Mouse (Mus musculus) cerebellum, adult 11-12 months (tissue): ENCODE results near the gene 1700042G07Rik.

Experiments used
- DNase-seq: peaks from one replicate; pipeline ENCODE4 v3.0.0; 2022

Gene 1700042G07Rik

DNA sequence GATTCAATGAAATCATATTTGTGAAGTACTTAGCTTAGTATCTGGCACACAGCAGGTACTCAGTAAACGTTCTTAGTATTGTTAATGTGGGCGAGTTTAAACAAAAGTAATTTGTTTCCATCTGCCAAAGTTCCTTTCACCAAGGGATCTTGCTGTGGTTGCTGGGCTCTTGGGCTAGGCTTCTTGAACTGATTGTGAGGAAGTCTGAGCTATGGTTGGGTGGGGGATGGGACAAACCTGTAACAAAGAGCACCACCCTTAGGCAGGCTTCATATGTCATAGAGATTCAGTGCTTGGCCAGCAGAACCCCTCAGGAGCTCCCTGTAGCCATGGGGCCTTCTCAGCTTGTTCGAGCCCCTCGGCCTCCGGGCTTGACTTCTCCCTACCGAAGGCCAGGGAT lies at the start of gene 1700042G07Rik, which contains the start of gene Gm49337:
TSS of gene 1700042G07Rik (plus strand) at position 301 of the 400 bp plus-strand sequence.
TSS of gene Gm49337 (plus strand) at position 313 of the 400 bp plus-strand sequence.
- DNase-seq, result no peak

- peak; percentile 79 for DNase-seq
Measured at GRCm38 (mm10) chr4:116123602-116124519, 49.3 kb upstream of the 1700042G07Rik start, which contains the start of the genes Rad54l and Pomgnt1. Gene Rad54l (minus strand): TSS chr4:116123690. Gene Pomgnt1 (plus strand): TSS chr4:116123840.

GRCm38 (mm10) chr4:116125803-116126386 lies 47.3 kb upstream of the 1700042G07Rik start:
- no peak for DNase-seq

DNA sequence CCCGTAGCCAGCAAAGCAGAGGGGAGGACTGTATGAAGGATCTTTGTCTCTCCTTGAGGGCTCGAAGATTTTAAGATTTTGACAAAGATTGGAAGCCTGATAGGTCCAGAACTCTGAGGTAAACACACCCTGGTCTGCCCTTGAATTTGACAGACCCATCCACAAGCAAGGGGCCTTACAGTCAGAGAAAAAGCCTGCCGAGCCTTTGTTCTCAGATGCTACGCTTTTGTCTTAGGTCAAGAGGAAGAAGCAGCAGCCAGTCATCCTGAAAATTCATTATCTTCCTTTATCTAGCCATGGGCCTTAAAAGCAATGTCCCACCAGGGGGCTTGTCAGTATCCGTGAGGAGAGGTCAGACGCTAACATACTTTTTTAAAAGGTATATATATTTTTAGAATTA lies 45.2 kb upstream of the 1700042G07Rik start:
- no peak for DNase-seq

GRCm38 (mm10) chr4:116133126-116133525 lies 40.0 kb upstream of the 1700042G07Rik start:
- DNase-seq, result no peak

- no peak for DNase-seq
Measured at GRCm38 (mm10) chr4:116134990-116135389, 38.2 kb upstream of the 1700042G07Rik start.

GRCm38 (mm10) chr4:116137421-116137996 lies 35.7 kb upstream of the 1700042G07Rik start:
- no peak for DNase-seq

- no peak for DNase-seq
Measured at GRCm38 (mm10) chr4:116140801-116141574, 32.2 kb upstream of the 1700042G07Rik start.

DNA sequence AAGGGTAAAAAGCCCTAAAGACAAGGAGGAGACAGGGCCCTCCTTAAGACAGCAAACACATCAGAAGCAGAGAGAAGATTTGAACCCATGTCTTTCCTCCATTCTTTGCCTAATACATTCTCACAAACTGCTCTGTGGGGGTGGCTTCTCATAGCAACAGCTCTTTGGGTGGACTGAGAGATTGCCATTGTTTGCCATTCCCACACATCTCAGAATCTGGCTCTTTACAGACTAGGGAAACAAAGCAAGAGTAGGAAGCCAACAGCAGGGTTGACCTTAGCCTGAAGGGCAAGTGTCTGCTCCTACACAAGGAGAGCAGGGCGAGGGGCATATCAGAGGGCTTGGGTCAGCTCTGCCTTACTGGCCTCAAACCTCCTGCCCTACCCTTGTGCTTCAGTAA lies 31.4 kb upstream of the 1700042G07Rik start:
- no peak for DNase-seq

DNA sequence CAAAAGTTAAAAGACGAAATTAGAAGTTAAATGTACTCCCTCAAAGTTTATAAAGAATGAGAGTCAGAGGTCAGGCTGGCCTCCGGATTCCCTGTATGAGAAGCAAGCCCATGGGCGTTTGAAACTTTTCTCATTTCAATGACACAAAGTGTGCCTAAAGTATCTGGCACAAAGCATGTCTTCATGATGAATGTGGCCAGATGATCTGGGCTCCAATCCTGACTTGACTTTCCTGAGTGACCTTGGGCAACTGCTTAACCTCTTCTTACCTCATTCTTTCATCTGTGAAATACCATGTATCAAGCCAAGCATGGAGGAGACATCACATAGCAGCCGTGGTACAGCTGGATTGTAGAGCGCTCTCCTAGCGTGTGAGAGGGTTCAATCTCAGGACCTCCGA lies 30.9 kb upstream of the 1700042G07Rik start:
- no peak for DNase-seq

DNA sequence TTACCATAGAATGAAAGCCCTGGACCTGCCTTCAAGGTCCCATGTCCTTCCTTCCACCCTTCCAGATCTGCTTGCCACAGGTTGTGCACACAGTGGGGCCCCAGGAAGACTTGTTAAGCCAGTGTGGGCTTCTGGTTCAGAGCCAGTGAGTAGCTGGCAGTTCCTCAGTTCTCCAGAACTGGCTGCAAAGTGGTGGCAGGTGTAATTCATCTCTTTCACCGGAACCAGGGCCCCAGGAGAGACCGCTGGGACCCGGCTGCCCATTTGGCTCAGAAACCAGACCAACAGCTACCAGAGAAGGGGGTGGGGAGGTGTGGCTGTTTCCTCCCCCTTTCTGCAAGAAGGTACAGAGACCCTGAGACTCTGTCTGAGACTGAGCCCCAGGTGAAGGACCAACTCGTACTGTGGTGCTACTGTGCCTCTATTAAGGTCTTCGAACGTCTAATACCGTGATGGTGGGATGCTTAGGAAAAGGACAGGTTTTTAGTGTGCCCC lies 29.8 kb upstream of the 1700042G07Rik start:
- peak; percentile 99 for DNase-seq

DNA sequence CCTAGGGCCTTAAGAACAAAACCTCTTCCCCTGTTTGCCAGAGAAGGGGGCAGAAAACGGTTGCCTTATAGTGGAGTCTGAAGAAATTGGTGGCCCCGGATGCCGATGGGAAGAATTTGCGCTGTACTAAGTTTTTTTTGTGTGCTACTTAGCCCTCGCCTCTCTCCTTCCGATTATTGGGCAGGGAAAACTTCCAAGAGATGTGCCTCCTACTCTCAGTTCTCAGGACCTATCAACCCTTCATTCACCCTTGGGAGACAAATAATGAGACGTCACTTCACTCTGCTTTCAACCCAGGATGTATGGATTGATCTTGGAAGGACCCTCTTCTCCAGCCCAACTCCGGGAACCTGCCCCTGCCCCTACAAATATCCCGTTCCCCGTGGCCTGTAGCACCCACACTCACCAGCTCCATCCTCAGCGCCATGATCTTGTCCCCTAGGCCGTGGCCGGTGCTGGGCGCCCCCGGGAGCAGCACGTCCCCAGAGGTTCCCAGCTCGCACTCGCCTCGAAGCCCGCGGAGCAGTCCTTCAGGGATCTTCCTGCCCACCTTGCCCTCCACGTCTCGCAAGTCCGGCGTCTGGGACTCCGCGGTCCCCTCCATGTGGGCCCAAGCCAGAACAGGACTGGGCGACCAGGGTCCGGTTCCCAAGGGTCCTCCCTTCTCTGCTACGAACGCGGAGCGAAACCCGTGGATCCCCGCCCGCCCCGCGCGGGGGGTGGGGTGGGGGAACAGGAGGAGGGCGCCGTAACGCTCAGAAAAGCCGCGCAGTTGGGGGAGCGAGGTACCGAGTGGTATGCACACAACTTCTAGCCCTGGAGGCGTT lies 29.1 kb upstream of the 1700042G07Rik start:
- peak; percentile 85 for DNase-seq

- DNase-seq, result no peak
Measured at GRCm38 (mm10) chr4:116149812-116150155, 23.4 kb upstream of the 1700042G07Rik start.

- peak; percentile 66 for DNase-seq
Measured at GRCm38 (mm10) chr4:116150156-116150861, 22.9 kb upstream of the 1700042G07Rik start.

GRCm38 (mm10) chr4:116150862-116151221 lies 22.3 kb upstream of the 1700042G07Rik start:
- DNase-seq, result no peak

DNA sequence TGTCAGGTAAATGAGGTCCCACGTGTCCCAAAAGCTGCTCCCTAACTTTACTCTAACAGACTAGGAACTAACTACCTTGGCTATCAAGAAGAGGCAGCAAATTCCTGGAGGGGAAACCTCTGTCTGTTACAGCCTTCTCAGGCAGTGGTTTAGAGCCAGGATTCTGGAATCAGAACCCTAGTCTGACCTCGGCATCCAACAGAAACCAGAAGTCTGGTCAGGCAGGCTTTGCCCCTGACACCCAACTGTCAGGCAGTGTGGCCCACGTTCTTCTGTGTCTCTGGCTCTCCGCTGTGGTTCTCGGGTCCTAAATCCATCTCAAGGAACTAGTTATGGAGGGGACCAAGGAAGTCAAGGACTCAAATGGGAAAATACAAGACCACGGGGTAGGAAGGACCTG lies 21.9 kb upstream of the 1700042G07Rik start, which contains the start of gene Lurap1:
TSS of gene Lurap1 (minus strand) at position 101 of the 400 bp plus-strand sequence.
- DNase-seq, result no peak

- no peak for DNase-seq
Measured at GRCm38 (mm10) chr4:116152702-116153101, 20.5 kb upstream of the 1700042G07Rik start.

DNA sequence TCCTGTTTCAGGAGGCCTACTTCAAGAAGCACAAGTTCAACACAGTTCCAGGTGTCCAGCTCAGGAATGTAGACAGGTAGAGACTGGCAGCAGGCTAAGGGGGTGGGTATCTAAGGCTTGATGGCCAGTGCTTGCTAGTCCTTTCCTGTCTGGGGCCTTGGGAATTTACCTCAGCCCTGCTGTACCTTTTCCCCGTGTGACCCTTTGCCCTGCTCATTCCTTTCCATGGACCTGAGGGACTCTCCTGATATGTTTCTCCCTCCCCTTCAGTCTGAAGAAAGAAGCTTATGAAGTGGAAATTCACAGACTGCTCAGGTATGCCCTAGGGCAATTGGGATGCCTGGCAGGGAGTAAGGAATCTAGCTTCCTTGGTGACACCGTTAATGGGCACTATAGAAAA lies 15.3 kb upstream of the 1700042G07Rik start:
- no peak for DNase-seq

GRCm38 (mm10) chr4:116159912-116160311 lies 13.3 kb upstream of the 1700042G07Rik start:
- no peak for DNase-seq

DNA sequence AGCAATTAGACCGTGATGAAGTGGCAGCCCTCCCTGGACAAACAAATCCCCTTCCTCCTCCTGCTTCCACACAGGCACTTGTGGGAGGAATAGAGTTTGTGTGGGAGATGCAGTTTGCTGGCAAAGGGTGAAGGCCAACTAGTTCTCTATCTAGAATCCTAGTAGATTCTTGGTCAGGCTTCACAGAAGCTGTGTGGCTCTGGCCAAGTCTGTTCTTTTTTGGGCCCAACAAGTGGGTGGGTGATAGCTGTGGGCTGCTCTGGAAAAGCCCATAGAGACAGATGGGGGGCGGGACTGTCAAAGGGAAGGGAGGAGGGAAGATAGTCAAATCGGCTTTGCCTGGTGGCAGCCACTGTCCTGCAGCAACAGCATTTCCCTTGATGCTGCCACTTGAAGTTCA lies 12.4 kb upstream of the 1700042G07Rik start:
- no peak for DNase-seq

GRCm38 (mm10) chr4:116162142-116162541 lies 11.0 kb upstream of the 1700042G07Rik start:
- no peak for DNase-seq
